Mouse (Mus musculus) MEL (cell line): ENCODE measurements around the gene Coq10a.

ENCODE experiments used
- CTCF ChIP-seq, 3 experiments: IDR thresholded peaks in 2 of 3; conservative IDR thresholded peaks in 1 of 3; 2 replicates each; pipeline ENCODE4 v1.5.1; 2011 to 2012; ENCODE audit warnings: low read length in 3 of 3, low read depth in 2 of 3, mild to moderate bottlenecking in 2 of 3, improper control_type of control experiment in 1 of 3, inconsistent platforms in 1 of 3, mixed read lengths in 1 of 3, moderate library complexity in 1 of 3; ENCODE audit not compliant: control insufficient read depth in 1 of 3, insufficient read depth in 1 of 3, poor library complexity in 1 of 3, severe bottlenecking in 1 of 3
- JUND ChIP-seq: IDR thresholded peaks from 2 replicates; pipeline ENCODE4 v1.6.1; 2011; ENCODE audit warnings: low read depth, mild to moderate bottlenecking, improper control_type of control experiment, low read length
- MAZ ChIP-seq: IDR thresholded peaks from 2 replicates; pipeline ENCODE4 v1.6.1; 2012; ENCODE audit warnings: low read depth, mild to moderate bottlenecking, inconsistent platforms, low read length, improper control_type of control experiment

DNA sequence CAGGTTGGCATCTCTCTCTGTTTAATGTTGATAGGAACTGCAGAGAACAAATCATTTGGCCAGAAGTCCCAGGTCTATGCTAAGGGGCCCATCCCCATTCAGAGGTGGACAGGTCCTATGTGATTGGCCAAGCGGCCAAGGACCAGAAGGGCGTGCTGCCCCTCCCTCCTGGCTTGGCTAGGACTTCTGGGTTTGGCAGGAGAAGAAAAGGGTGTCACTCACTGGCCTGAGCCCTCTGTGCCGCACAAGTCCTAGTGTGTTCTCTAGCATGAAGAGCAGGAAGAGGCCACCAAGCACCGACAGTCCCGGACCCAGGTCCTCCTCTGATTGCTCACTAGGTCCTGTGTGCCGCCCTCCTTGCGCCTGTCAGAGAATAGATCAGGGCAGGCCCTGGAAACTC, 28.7 kb upstream of the Coq10a start:
- TF ChIP-seq JUND (no peak), MAZ (no peak), CTCF (IDR thresholded peaks at IDR 0.05 in 2 of 3, conservative IDR thresholded peaks at IDR 0.05 in 1 of 3; ENCODE audit: control insufficient read depth in 1 of 3, insufficient read depth in 1 of 3, low read depth in 2 of 3, low read length in 3 of 3, poor library complexity in 1 of 3, severe bottlenecking in 1 of 3) (no peak)
